Mouse (Mus musculus) central nervous system, embryonic 18 days (tissue): Measurements from ENCODE around the gene Ttn. TPM values are rescaled to one million over a fixed set of nuclear protein-coding genes. Genes with fewer than 3 reads are reported as not detected.

Experiments
- polyA plus RNA-seq: library from polyadenylated mRNA; depleted of rRNA; stranded (reverse); fragments of >200 nt; gene quantifications from 2 replicates; pipeline ENCODE4 v1.2.3, GENCODE M21; 2012; rRNA removed

Gene Ttn
- polyA plus RNA-seq, result 0.19 and 2.4 TPM in 2 replicates

GRCm38 (mm10) chr2:76982391-76983145 is at the start of gene Ttn:
Ttn (minus strand) TSS chr2:76982547.

GRCm38 (mm10) chr2:76674725-76675427 is 307.5 kb downstream of the Ttn start, which contains the start of gene Plekha3:
Plekha3 (plus strand) TSS chr2:76675281.

GRCm38 (mm10) chr2:76672966-76673392 is 309.4 kb downstream of the Ttn start, which contains the start of gene Fkbp7:
Fkbp7 (minus strand) TSS chr2:76673116.

Other genes starting within 250 kb of the Ttn start
- 8.3 and 9.3 TPM in 2 replicates for gene Ccdc141, start 188.1 kb upstream of the Ttn start, polyA plus RNA-seq